Mouse (Mus musculus) kidney, adult 9 months (tissue): ENCODE measurements around the gene Fat1.
A peak's percentile ranks its signal among the peaks of the same experiment; 100 is the strongest.

Source experiments
- DNase-seq: peaks from one replicate; pipeline ENCODE4 v3.0.0; 2022

The Fat1 gene

GRCm38 (mm10) chr8:44962572-44963231 is 27.5 kb downstream of the Fat1 start:
- peak; percentile 39 for DNase-seq

- no peak for DNase-seq
These were observed 32.3 kb downstream of the Fat1 start for GRCm38 (mm10) chr8:44967521-44968039.

- DNase-seq = no peak
These were observed 34.8 kb downstream of the Fat1 start for GRCm38 (mm10) chr8:44970093-44970492.

GRCm38 (mm10) chr8:44971346-44971745 is 36.1 kb downstream of the Fat1 start:
- no peak for DNase-seq

- no peak for DNase-seq
These were observed 36.7 kb downstream of the Fat1 start for GRCm38 (mm10) chr8:44971964-44972363.

- DNase-seq = peak; percentile 36
These were observed 39.9 kb downstream of the Fat1 start for GRCm38 (mm10) chr8:44975113-44975512.

- no peak for DNase-seq
These were observed 40.4 kb downstream of the Fat1 start for GRCm38 (mm10) chr8:44975654-44976053.

GRCm38 (mm10) chr8:44978622-44979021 is 43.4 kb downstream of the Fat1 start:
- no peak for DNase-seq

GRCm38 (mm10) chr8:44979245-44979644 is 44.0 kb downstream of the Fat1 start:
- DNase-seq = no peak

- peak; percentile 28 for DNase-seq
These were observed 44.8 kb downstream of the Fat1 start for GRCm38 (mm10) chr8:44980030-44980429.

- DNase-seq = peak; percentile 44
These were observed 50.4 kb downstream of the Fat1 start for GRCm38 (mm10) chr8:44985326-44986288.

GRCm38 (mm10) chr8:44991700-44992487 is 56.6 kb downstream of the Fat1 start:
- no peak for DNase-seq

GRCm38 (mm10) chr8:44992664-44993063 is 57.4 kb downstream of the Fat1 start:
- DNase-seq = no peak

GRCm38 (mm10) chr8:44993376-44993775 is 58.1 kb downstream of the Fat1 start:
- DNase-seq = no peak

- DNase-seq = no peak
These were observed 61.2 kb downstream of the Fat1 start for GRCm38 (mm10) chr8:44996493-44996892.

- DNase-seq = no peak
These were observed 62.1 kb downstream of the Fat1 start for GRCm38 (mm10) chr8:44997321-44997720.

GRCm38 (mm10) chr8:44997829-44998228 is 62.6 kb downstream of the Fat1 start:
- no peak for DNase-seq

- no peak for DNase-seq
These were observed 63.0 kb downstream of the Fat1 start for GRCm38 (mm10) chr8:44998275-44998674.

- DNase-seq = peak; percentile 60
These were observed 63.5 kb downstream of the Fat1 start for GRCm38 (mm10) chr8:44998681-44999277.

GRCm38 (mm10) chr8:45001577-45002197 is 66.4 kb downstream of the Fat1 start:
- DNase-seq = peak; percentile 50

GRCm38 (mm10) chr8:45002686-45003085 is 67.4 kb downstream of the Fat1 start:
- no peak for DNase-seq

GRCm38 (mm10) chr8:45004021-45004420 is 68.8 kb downstream of the Fat1 start:
- peak; percentile 63 for DNase-seq
